Mouse (Mus musculus): ENCODE measurements around the gene Ldb3.

- no peak for TF ChIP-seq EP300 (IDR thresholded peaks at IDR 0.05; ENCODE audit: low read depth)
- TF ChIP-seq CTCF (IDR thresholded peaks at IDR 0.05; ENCODE audit: low read depth), result no peak
Observed at GRCm38 (mm10) chr14:34501447-34501803, 87.1 kb downstream of the Ldb3 start.
